Mouse (Mus musculus): Measurements from ENCODE around the gene Capn15.

DNA sequence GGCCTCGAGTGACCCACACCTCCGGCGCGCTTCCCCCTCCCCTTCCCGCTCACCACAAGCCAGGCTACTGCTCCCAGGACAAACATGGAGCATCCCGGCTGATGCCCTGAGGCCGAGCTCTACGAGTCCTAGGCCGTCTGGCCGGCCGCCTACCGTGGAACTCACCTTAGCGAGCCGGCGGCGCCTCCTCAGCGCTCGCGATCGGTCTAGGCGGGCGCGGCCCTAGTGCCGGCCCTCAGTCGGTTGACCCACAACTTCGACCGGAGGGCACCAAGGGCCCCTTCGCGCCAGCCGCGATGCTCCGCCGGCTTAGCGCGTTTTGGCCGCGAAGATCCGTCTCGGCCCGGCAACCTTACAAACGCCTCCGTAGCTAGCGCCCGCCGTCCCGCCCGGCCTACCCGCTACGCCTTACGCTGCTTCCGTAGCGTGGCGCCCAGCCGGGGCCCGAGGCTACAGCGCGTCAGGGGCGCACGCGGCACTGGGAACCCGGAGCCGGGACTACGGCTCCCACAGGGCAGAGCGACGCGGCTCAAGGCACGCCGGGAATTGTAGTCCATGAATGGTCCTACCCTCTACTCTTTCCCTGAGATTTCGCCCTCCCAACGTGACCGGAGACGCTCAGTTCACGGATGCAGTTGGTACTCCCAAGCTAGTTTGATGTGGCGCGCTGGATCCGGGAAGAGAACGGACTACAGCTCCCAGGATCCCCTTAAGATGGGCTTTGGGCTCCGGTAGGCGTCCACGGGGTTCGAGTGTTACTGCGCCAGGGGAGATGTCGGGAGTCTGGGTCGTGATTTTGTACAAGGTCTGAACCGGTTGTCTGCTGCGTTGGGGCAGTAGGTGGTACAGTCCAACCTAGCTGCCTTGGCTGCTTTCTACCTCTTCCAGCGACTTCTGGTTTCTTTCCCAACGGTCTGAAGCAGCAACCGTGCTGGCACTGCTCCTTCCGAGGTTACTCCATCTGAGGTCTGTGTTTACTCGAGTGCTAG lies at the start of gene Capn15:
- TF ChIP-seq CTCF (IDR thresholded peaks at IDR 0.05): peak; percentile 16; the same call in 1 of the 2 replicates
- TF ChIP-seq EP300 (IDR thresholded peaks at IDR 0.05): no peak

Data from lung, postnatal 0 days (tissue).